Mouse (Mus musculus) urinary bladder, postnatal 14 days (tissue): ENCODE measurements around the gene Zfp61.

Experiments used
- DNase-seq: peaks from one replicate; pipeline ENCODE4 v3.0.0; 2021; ENCODE audit warnings: low spot score

The Zfp61 gene

GRCm38 (mm10) chr7:24260000-24260312 is 41.1 kb downstream of the Zfp61 start:
- DNase-seq: no peak

GRCm38 (mm10) chr7:24259306-24259999 is 41.6 kb downstream of the Zfp61 start:
- no peak for DNase-seq

DNA sequence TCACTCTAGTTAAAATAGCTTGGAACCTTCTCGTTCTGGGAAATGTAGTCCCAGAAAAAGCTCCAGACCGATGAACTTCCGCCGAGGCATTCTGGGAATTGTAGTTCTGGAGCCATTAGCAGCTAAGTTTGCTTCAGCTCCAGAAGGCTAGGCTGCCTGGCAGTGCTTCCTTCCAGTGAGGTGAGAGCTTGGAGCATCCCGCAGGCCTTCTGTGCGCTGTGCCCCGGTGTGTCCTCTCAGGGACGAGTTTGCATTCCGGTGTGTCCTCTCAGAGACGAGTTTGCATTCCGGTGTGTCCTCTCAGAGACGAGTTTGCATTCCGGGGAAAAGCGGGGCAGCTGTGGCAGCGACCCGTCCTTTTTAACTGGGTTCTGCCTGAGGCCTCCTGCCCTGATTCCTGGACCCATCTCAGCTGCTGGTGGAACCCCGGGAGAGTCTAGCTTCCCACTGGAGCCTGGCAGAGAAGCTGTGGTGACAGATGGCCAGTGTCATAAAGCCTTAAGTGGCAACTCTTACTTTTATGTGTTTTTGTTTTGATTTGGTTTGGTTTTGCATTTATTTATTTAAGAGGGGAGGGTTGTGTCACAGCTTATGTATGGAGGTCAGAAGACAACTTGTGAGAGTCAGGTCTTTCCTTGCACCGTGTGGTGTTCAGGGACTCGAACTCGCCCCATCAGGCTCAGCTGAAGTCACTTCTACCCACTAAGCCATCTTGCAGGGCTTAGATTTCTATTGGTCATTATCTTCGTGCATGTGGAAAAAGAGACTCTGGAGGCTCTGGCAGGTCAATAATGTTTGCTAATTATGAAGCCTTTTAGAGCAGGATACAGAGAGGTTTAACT is 46.2 kb downstream of the Zfp61 start, which contains the start of gene Zfp108:
TSS of gene Zfp108 (plus strand) at position 162 of the 842 bp plus-strand sequence.
- peak; percentile 83 for DNase-seq

GRCm38 (mm10) chr7:24253779-24254615 is 47.0 kb downstream of the Zfp61 start:
- no peak for DNase-seq
